Mouse (Mus musculus) embryonic fibroblast, embryonic 13.5 days (primary cell): ENCODE measurements around the gene Fam163b. TPM values are rescaled to one million over a fixed set of nuclear protein-coding genes. Genes with fewer than 3 reads are reported as not detected.
A peak's percentile ranks its signal among the peaks of the same experiment; 100 is the strongest.

ENCODE experiments used
- H3K27ac ChIP-seq: 2 replicates; pipeline ENCODE4 v1.5.1; 2012; ENCODE audit warnings: low read length, control low read depth, inconsistent platforms; ENCODE audit not compliant: insufficient read depth
- H3K4me1 ChIP-seq: 2 replicates; pipeline ENCODE4 v1.6.1; 2011; ENCODE audit warnings: low read length; ENCODE audit not compliant: control insufficient read depth, insufficient read depth
- H3K4me3 ChIP-seq: 2 replicates; pipeline ENCODE4 v1.5.1; 2011; ENCODE audit warnings: mild to moderate bottlenecking, control low read depth, low read length; ENCODE audit not compliant: insufficient read depth
- CTCF ChIP-seq: IDR thresholded peaks from 2 replicates; pipeline ENCODE4 v1.5.1; 2011; ENCODE audit warnings: mild to moderate bottlenecking, control low read depth, low read length, moderate library complexity, borderline replicate concordance; ENCODE audit not compliant: insufficient read depth
- POLR2A ChIP-seq: IDR thresholded peaks from 2 replicates; pipeline ENCODE4 v1.6.1; 2011; ENCODE audit warnings: low read depth, mild to moderate bottlenecking, control low read depth, low read length, moderate library complexity
- polyA plus RNA-seq: library from polyadenylated mRNA; stranded (reverse); fragments of >200 nt; gene quantifications from 2 replicates; pipeline ENCODE4 v1.2.4, GENCODE M21; 2011; ENCODE audit warnings: low read depth; ENCODE audit not compliant: missing spikeins, insufficient read length

The Fam163b gene
- polyA plus RNA-seq, 1 experiment, result not detected

DNA sequence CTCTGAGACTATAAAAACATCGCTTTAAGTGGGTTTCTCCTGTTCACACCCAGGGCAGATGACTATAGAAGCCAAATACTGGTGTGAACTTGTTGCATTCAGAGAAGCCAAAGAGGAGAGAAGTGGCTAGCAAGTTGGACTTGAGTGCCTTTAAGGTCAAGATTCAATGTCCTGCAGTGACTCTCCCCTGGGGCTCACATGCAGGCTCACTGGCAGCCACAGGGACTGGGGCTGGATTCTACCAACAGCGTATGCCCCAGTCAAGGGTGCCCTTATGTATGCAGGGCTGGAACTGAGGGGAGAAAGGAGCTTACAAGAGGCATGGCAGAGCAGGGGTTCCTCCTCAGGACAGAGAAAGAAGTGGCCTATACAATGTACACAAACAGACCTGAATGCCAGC, 22.5 kb downstream of the Fam163b start:
- no peaks in the 10 kb centered on the region for H3K4me1 ChIP-seq

GRCm38 (mm10) chr2:27118452-27118851, 23.8 kb downstream of the Fam163b start:
- no peak overlapping the region for H3K4me3 ChIP-seq
- H3K27ac ChIP-seq, result no peak overlapping the region
- TF ChIP-seq POLR2A (no peak), CTCF (no peak)
- H3K4me1 ChIP-seq, result no peaks in the 10 kb centered on the region

More for the DNA sequence above, 22.5 kb downstream of the Fam163b start:
- no peak for TF ChIP-seq CTCF
- TF ChIP-seq POLR2A, result no peak
- no peak overlapping the region for H3K4me3 ChIP-seq
- H3K27ac ChIP-seq, result no peak overlapping the region

GRCm38 (mm10) chr2:27114169-27114568, 28.1 kb downstream of the Fam163b start:
- H3K4me3 ChIP-seq, result no peak overlapping the region
- TF ChIP-seq CTCF (no peak), POLR2A (no peak)
- H3K27ac ChIP-seq, result no peak overlapping the region
- no peaks in the 10 kb centered on the region for H3K4me1 ChIP-seq

DNA sequence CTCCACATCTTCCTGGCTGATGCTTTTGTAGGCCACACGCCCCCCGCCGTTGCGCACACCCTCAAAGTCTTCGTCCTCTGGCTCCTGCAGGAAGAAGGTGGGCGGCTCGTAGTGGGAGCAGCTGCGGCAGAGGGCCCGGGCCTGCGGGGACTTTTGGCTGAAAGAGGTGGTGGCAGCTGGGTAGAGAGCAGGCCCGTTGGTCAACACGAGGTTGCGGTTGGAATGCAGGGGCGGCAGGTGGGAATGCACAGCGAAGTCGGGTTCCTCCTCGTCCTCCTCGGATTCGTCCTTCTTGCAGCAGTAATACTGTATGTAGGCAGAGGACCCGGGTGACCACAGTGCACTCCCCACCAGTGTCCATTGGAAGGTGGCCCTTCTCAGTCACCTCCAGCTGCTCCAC, 29.7 kb downstream of the Fam163b start:
- no peak overlapping the region for H3K4me3 ChIP-seq
- no peaks in the 10 kb centered on the region for H3K4me1 ChIP-seq
- TF ChIP-seq POLR2A (no peak), CTCF (no peak)
- H3K27ac ChIP-seq, result no peak overlapping the region

DNA sequence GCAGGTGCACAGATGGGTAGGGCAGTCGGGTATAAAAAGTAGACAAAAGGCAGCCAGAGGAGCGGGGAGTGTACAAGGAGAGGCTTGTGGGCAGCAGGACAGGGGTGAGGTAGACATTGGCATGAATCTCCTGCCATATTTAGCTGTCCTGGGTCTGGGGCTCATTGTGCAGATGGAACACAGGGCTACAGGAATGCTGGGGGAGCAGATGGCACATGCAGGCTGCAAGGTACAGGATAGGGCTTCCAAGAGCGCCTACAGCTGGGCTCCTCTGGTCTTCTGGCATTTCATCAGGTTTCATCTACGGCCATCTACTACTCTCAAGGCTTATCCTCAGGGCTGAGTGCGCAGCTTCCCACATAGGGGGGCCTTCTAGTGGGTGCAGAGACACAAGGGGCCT, 33.2 kb downstream of the Fam163b start:
- no peaks in the 10 kb centered on the region for H3K4me1 ChIP-seq
- H3K4me3 ChIP-seq, result no peak overlapping the region

GRCm38 (mm10) chr2:27108144-27108543, 34.1 kb downstream of the Fam163b start:
- H3K4me1 ChIP-seq, result no peaks in the 10 kb centered on the region
- TF ChIP-seq CTCF (no peak), POLR2A (no peak)
- H3K4me3 ChIP-seq, result no peak overlapping the region
- no peak overlapping the region for H3K27ac ChIP-seq

More for the DNA sequence above, 33.2 kb downstream of the Fam163b start:
- TF ChIP-seq CTCF (no peak), POLR2A (no peak)
- no peak overlapping the region for H3K27ac ChIP-seq

DNA sequence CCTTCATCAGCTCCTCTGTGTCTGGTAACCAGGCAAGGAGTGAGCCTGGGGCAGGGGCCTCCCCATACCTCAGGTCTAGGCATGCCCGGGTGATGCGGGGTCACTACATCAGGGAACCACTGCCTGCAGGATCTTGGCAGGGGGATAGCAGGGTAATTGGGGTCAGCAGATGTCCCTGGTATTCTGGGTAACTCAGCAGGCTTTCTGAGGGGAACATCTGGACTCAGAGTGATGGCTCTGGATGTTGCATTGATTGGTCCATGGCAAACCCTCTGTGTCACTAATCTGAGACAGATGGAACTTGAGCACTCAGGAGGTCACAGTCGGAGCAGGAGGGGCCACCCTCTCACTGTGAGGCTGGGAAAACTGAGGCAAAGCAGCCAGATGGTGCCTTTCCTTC, 35.5 kb downstream of the Fam163b start:
- H3K4me1 ChIP-seq, result no peaks in the 10 kb centered on the region
- no peak overlapping the region for H3K4me3 ChIP-seq
- TF ChIP-seq CTCF (no peak), POLR2A (no peak)
- H3K27ac ChIP-seq, result no peak overlapping the region

DNA sequence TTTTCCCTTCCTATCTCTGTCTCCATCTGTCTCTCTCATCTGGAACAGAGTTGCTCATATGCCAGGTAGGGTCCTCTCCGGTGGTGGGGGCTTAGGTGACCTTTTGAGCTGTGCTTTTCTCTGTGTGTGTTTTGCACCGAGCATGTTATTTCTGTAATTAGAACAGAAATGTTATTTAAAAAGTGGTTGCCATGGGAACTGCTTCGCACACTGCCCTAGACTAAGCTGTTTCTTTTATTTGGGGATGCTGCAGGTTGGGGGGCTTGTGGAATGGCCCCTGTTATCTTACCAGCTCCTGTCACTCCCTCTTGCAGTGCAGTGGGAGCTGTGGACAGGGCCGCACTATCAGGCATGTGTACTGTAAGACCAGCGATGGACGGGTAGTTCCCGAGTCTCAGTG, 38.7 kb downstream of the Fam163b start:
- Histone ChIP-seq H3K4me3 (no peak overlapping the region), H3K4me1 (no peaks in the 10 kb centered on the region), H3K27ac (no peak overlapping the region)
- TF ChIP-seq CTCF (no peak), POLR2A (no peak)

DNA sequence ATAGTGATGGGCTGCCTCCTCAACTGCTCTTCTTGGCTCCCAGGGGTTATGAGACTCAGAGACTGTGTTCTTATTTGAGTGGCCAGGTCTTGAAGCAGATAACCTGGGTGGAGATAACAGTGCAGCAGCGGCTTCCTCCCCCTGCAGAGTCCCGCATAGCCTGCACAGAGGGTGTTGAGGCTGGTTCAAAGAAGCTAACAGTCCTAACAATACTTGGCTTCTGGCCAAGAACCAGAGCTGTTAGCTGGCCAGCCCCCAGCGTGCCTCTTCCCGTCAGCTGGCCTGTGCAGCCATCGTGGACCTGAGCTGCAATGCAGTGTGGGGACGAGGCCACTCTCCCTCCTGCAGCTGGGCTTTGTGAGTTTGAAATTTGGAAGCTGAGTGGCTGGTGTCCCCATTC, 44.5 kb downstream of the Fam163b start:
- Histone ChIP-seq H3K4me3 (no peak overlapping the region), H3K27ac (no peak overlapping the region), H3K4me1 (peaks cover 16% of the 10 kb centered on the region; the same call in 1 of the 2 replicates)
- no peak for TF ChIP-seq CTCF
- TF ChIP-seq POLR2A, result no peak

DNA sequence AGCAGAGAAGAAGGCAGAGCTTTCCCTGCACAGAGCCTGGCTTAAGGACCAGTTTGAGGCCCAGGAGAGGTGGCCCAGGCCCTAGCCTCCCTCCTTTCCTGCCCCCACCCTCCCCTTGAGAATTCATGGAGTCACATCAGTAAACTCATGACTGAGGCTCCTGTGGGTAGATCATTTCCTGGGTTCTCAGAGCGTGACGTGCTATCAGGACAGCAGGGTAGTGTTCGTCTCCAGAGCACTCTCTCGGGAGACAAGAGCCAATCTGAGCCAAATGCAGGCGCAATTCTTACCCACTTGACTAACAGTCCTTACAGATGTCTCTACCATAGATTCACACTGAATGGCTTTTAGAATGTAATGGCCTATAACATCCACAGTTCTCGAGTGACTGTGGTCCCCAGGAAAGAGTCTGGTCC, 45.0 kb downstream of the Fam163b start:
- TF ChIP-seq CTCF, result no peak
- Histone ChIP-seq H3K4me1 (peaks cover 16% of the 10 kb centered on the region; the same call in 1 of the 2 replicates), H3K4me3 (no peak overlapping the region), H3K27ac (peak overlapping the region; percentile 84)

- TF ChIP-seq CTCF (no peak), POLR2A (no peak)
- Histone ChIP-seq H3K27ac (no peak overlapping the region; the same call in 1 of the 2 replicates), H3K4me3 (no peak overlapping the region), H3K4me1 (peaks cover 16% of the 10 kb centered on the region; the same call in 1 of the 2 replicates)
Observed at GRCm38 (mm10) chr2:27096341-27096981, 45.8 kb downstream of the Fam163b start.

DNA sequence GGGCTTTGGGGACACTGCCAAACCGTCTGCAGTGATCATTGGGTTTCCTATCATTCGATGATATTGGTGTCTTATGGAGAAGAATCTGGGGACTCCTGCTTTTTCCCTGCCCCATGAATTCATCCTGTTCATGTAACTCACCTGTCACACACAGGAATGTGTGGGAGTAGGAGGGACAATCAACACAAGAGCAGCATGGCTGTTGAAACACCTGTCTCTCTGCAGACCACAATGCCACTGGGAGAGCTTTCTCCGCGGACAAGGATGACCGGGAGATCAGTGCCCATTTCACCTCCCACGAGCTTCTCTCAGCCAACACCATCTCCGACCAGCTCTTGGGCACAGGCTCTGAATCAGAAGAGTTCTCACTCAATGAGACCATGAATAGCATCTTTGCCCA, 47.1 kb downstream of the Fam163b start:
- Histone ChIP-seq H3K4me3 (no peak overlapping the region), H3K4me1 (peaks cover 16% of the 10 kb centered on the region; the same call in 1 of the 2 replicates), H3K27ac (no peak overlapping the region)
- TF ChIP-seq POLR2A (no peak), CTCF (no peak)
